Mouse (Mus musculus) cerebellum, adult 11-12 months (tissue): Measurements from ENCODE around the gene Rpl39l.
"Not testable (repeated sequence)": the region's sequence is repeated elsewhere in the genome, so short reads cannot be mapped to it uniquely, and the experiment has no call there.

Experiments
- DNase-seq: peaks from one replicate; pipeline ENCODE4 v3.0.0; 2022

The Rpl39l gene

DNA sequence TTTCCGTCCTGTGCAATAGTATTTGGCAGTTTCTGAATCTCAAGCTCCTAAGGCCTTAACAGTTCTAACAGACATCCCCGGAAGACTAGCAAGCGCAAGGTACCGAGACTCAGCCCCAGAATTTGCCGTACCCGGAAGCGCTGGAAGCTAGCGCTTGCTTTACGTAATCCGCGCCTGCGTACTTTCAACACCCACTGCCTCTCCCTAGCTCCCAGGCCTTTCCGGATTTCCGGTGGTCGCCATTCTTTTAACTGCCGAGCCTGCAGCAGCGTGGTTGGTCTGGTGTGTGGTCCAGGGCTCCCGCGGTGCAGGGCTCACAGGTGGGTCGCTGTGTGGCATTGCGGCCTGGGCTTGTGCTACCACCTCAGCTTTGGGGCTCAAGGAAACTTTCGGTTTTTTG lies at the start of gene Rpl39l:
Gene Rpl39l, plus strand, starts transcription at position 222 of the 400 bp plus-strand sequence.
- DNase-seq: no peak

DNA sequence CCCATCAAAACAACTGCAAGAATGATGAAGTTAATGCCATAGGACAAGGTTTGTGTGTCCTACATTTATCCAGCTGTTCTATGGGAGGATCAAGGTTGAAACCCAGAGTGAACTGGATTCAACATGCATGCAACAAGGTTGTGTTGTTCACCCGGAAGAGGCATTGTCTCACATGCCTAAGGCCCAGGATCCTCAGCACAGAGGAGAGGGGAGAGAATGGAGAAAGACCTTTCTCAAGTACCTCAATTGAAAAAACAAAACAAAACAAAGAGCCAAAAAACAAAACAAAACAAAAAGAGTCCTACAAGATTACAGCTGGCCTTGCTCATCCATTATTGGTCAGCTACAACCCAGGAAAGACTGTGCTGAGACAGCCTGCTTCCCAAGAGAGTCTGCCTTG lies 42.4 kb upstream of the Rpl39l start:
- no peak for DNase-seq

DNA sequence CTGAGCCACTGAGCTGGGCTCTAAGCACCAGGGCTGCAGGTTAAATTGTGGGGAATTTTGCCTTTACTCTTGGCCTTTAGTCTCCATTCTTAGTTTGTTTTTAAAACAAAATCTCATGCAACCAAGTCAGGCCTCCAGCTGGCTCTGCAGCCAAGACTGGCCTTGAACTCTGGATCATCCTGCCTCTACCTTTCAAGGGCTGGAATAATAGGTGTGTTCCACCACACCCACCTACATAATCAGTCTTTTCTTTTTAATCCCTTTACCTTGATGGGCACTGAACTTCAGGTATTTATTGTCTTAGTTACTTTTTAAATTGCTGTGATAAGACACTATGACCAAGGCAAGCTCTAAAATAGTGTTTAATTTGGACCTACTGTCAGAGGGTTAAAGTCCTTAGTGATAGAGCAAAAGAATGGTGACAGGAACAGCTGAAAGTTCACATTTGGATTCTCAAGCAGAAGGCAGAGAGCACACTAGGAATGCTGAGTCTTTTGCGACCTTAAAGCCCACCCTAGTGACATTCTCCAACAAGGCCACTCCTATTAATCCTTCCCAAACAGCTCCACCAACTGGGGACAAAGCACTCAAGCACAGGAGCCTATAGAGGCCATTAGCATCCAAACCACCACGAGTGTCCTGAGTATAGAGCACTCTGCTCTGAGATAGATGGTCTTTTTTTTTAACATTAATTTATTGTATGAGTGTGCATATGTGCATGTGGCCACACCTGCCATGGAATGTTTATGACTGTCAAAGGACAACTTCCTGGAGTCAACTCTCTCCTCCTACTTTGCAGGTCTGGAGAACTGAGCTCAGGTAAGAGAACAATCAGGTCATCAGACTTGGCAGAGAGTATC lies 40.7 kb upstream of the Rpl39l start:
- no peak for DNase-seq

DNA sequence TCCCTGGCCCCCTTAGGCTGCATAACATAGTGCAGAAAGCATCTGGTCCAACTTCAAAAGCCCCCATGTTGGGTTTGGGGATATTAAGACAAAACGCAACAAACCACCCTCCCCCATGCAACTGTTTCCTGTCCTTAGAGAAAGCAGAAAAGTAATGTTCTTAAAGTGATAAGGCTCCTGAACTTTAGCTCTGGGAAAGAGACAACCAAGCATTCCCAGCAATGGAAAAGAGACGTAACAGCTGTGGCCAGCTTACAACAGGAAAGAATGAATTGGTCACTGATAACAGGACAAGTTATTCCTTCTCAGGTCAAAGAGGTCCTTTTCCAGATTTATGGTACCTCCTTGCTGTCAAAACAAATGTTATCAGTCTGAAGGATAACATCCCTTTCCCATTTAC lies 26.9 kb upstream of the Rpl39l start:
- DNase-seq: no peak

DNA sequence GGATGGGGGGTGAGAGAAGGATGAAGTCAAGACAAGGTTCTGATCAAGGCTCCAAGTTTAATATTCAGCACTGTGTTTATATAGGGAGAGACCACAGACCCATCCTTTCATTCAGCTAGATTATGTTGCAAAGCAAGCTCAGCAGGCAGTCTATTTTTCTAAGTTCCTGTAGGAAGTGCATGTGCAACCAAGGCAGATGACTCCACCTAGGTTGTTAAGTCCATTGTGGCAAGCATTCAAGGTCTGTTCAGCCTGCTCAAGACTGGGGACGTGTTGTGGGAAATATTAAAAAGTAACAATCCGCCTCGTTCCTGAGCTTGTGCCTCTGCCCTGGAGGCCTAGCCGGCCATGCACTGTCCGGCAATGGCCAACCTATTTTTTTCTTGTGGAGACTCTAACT lies 22.6 kb upstream of the Rpl39l start:
- no peak for DNase-seq

DNA sequence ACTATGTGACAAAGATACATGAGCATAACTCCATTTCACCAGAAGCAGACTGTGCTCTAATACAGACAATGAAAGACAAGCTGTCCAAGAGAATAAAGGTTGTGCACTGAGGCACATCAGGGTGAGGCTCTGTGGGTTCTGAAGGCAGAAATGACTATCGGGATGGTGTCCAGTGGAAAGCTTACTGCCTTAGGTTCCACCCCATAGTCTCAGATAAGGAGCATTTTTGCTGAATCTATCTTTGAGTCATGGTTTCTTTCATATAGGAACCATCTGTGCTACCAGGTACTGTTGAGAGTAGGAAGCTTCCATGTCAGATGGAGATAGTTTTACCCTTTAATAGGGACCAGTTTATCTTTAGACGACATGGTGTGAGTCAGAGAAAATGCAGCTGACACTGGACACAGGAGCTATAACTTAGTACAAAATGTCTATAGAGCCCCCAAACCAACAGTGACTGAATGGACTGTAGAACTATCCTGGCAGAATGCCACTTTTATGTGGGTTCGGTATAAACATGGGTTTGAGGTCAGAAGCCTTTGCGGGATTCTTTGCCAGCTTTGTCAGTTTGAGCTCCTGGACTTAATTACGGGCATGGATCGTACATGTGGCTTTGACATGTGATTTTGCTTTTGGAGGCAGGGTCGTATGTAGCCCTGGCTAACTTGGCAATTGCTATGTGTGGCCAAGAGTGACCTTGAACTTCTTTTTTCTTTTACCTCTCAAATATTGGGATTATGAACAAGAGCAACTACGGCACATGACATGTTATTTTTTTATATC lies 712 bp upstream of the Rpl39l start:
- no peak for DNase-seq

DNA sequence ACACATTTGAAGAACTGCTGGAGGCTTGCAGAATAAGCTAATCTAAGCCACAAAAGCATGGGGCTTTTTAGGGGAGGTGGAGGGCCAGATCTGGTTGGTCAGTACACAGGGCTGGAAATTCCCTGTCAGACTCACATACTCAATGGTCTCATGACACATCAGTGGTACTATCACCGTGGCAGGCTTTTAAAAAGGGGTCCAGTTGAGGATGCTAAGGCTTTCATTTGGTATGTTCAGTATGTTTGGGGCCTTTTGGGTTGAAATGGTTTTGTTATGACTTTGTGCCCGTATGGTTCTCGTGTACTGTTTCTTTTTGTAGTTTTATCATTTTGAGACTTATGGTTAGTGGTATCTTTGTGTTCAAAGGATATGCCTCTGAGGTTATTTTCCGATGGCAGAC lies 1.2 kb downstream of the Rpl39l start:
- DNase-seq: no peak

DNA sequence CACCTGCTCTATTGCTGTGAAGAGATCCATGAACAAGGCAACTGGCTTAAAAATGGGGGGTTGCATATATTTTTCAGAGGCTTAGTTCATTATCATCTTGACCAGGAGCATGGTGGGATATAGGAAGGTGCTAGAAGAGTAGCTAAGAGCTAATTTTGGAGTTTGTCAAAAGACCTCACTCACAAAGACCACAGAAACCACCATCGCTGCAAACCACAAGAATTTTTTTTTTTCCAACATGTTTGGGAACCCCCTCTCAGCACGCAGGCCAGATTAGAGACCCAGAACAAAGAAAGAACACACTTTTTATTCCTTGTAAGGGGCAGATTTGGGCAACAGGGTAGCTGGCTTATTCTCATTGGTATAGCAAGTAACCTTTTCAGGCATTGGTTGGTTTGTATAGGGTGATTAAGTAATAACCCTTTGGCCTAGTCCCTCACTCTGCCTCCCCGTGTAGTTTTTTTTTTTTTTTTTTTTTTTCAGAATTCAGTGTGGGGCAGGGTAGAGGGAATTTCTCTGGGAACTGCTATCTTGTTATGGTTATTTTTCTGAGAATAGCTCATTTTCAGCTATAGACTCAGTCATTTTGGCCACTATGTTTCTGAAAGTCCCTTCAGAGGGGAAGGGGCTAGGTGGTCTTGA lies 2.3 kb downstream of the Rpl39l start:
- DNase-seq: no peak

DNA sequence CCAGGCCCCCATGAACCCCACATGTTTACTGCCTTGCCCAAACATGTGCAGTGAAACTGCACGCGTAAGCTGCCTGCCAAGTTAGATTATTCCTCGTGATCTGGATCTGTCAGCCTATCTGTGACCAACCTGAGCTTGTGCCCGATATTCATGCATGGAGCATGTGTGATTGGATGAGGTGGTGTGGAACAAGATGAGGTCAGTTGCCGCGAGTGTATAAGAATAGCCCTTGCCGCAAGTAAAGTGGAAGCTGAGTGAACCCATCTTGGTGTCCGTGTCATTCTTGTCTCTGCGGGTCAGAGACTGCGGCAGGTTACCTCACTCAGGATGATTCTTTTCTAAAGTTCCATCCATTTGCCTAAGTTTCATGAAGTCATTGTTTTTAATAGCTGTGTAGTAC lies 17.4 kb downstream of the Rpl39l start:
- not testable (repeated sequence) for DNase-seq

DNA sequence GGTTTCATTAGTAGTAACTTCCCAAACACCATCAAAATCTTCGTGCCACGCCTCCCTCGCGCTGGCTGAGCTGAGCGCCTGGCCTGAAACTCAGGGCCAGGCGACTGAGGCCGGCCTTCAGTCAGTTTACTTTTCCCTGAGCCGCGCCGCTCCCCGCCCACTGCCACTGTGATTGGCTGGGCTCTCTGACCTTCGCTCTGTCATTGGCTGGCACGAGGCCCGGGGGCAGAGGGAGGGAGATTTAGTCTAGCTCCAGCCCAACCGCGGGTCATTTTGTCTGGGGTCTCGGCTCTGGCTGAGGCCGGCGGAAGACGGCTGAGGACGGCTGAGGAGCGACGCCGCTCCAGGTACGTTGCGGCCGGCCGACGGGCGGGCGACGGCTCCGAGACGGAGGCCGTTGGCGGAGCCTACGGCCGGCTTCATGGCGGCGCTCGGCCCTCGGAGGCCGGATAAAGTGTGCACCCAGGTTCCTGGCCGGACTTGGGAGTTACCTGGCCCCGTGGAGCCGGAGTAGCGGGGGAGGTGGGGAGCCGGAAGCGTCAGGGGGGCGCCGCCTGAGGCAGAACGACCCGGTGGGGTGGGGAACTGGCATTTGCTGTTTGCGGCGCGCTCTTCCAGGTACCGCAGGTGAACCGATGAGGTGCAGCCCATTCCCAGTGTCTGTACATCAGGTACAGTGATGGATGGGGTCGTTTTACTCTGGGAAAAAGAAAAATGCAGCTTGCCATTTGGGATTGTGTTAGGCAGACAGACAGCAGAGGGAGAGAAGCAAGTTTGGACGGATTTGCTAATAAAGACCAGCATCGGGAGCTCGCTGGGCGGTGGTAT lies 22.9 kb downstream of the Rpl39l start, which contains the start of gene Atf7ip2:
Gene Atf7ip2, plus strand, starts transcription at position 34 of the 828 bp plus-strand sequence.
- DNase-seq: peak; percentile 41

DNA sequence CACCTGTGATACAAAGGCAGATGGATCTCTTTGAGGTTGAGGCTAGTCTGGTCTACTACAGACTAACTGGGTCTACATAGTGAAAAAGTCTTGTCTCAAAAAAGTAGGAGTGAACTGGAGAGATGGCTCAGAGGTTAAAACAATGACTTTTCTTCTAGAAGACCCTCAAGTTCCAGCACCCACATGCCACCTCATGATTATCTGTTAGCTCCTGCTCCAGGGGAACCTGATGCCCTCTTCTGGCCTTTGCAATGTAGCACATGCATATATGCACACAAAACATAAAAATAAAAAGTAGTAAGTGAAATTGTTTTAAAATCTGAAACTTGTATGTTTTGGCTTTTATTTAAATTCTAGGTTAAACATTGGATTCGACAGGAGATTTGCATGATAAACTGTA lies 38.8 kb downstream of the Rpl39l start:
- DNase-seq: no peak

DNA sequence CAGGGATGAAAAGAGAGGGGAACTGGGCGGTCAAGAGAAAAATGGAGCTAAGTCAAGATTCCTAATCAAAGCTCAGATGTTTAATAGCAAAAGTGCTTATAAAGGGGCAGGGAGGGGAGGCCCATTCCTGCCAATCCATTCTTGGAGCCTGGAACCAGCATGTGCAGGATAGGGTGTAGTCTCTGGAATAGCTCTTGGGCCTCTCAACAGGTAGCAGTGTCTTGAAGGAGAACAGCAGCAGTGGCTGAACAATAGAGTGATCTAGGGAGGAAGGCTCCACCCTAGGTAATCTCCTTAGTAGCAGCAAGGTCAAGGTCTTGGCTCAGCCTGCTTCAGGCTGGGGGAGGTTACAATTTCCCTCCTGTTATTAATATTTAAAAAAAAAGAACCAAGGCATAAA lies 46.3 kb downstream of the Rpl39l start:
- DNase-seq: not testable (repeated sequence)

DNA sequence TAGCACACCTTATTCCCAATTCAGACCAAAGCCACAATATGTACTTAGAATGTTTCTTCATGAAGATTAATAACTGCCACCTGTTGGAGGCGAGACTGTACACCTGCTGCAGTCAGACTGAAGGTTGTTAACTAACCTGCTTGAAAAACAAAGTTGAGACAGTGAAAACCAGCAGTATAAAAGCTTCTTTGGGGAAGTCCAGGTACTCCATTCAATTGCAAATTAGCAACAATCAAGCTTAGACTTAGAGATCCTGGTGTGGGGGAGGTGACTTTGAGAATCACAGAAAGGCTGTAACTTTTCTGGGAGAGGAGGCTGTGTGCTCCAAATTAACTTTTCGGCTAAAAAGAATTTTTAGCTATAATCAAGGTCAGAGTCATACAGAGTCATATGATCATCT lies 47.0 kb downstream of the Rpl39l start:
- DNase-seq: not testable (repeated sequence)
